Mouse (Mus musculus) urinary bladder, postnatal 14 days (tissue): ENCODE measurements at regions not wholly inside any gene's neighbourhood (a gene's known extent, or its start where the extent isn't known, plus 50 kb on each side); places are given as distances from the start of the nearest gene placed in this dataset.
A peak's percentile ranks its signal among the peaks of the same experiment; 100 is the strongest.
"Not testable (repeated sequence)": the region's sequence is repeated elsewhere in the genome, so short reads cannot be mapped to it uniquely, and the experiment has no call there.

Experiments
- DNase-seq: peaks from one replicate; pipeline ENCODE4 v3.0.0; 2021; ENCODE audit warnings: low spot score

GRCm38 (mm10) chr3:109224526-109224925 is 101.6 kb downstream of the Slc25a24 start:
- DNase-seq, result no peak

- no peak for DNase-seq
Measured at GRCm38 (mm10) chr3:109234275-109234674, 106.2 kb upstream of the Vav3 start.

- no peak for DNase-seq
Measured at GRCm38 (mm10) chr3:109236918-109237317, 103.5 kb upstream of the Vav3 start.

GRCm38 (mm10) chr3:109243491-109243890 is 97.0 kb upstream of the Vav3 start:
- DNase-seq, result no peak

GRCm38 (mm10) chr3:109248801-109249200 is 91.7 kb upstream of the Vav3 start:
- DNase-seq, result no peak

- no peak for DNase-seq
Measured at GRCm38 (mm10) chr3:109249359-109249758, 91.1 kb upstream of the Vav3 start.

- DNase-seq, result no peak
Measured at GRCm38 (mm10) chr3:109249989-109250388, 90.5 kb upstream of the Vav3 start.

- DNase-seq, result no peak
Measured at GRCm38 (mm10) chr3:109251716-109252115, 88.7 kb upstream of the Vav3 start.

GRCm38 (mm10) chr3:109254001-109254630 is 86.3 kb upstream of the Vav3 start:
- no peak for DNase-seq

GRCm38 (mm10) chr3:109254957-109255356 is 85.5 kb upstream of the Vav3 start:
- DNase-seq, result no peak

- no peak for DNase-seq
Measured at GRCm38 (mm10) chr3:109256723-109257122, 83.7 kb upstream of the Vav3 start.

- not testable (repeated sequence) for DNase-seq
Measured at GRCm38 (mm10) chr3:109266947-109267346, 73.5 kb upstream of the Vav3 start.

- DNase-seq, result no peak
Measured at GRCm38 (mm10) chr3:109270783-109271182, 69.7 kb upstream of the Vav3 start.

- no peak for DNase-seq
Measured at GRCm38 (mm10) chr3:109273074-109273801, 67.2 kb upstream of the Vav3 start.

- DNase-seq, result no peak
Measured at GRCm38 (mm10) chr3:109273802-109274155, 66.7 kb upstream of the Vav3 start.

- no peak for DNase-seq
Measured at GRCm38 (mm10) chr3:109279086-109279485, 61.4 kb upstream of the Vav3 start.

- DNase-seq, result peak; percentile 47
Measured at GRCm38 (mm10) chr3:109286590-109286989, 53.9 kb upstream of the Vav3 start.
